Mouse (Mus musculus) bone marrow, adult 2 months (tissue): Measurements from ENCODE around the gene Rnf220. TPM values are rescaled to one million over a fixed set of nuclear protein-coding genes. Genes with fewer than 3 reads are reported as not detected.

Experiments
- H3K27ac ChIP-seq: fragments of 200-500 bp; 2 replicates; pipeline ENCODE4 v1.5.1; 2012; ENCODE audit warnings: low read depth, mild to moderate bottlenecking, control low read depth, inconsistent platforms, low read length; ENCODE audit not compliant: control insufficient read depth, poor library complexity, insufficient read depth
- H3K4me1 ChIP-seq: fragments of 200-500 bp; 2 replicates; pipeline ENCODE4 v1.6.1; 2011; ENCODE audit warnings: low read length; ENCODE audit not compliant: control insufficient read depth, insufficient read depth
- H3K4me3 ChIP-seq: fragments of 200-500 bp; replicated peaks from 2 replicates; pipeline ENCODE3; 2011; ENCODE audit warnings: mild to moderate bottlenecking, low read depth, low read length, control low read depth; ENCODE audit not compliant: control insufficient read depth
- CTCF ChIP-seq: fragments of 200-500 bp; IDR thresholded peaks from 2 replicates; pipeline ENCODE4 v1.5.1; 2011; ENCODE audit warnings: low read length, control low read depth; ENCODE audit not compliant: control insufficient read depth, insufficient read depth
- POLR2A ChIP-seq: fragments of 200-500 bp; IDR thresholded peaks from 2 replicates; pipeline ENCODE4 v1.6.1; 2011; ENCODE audit warnings: low read depth, mild to moderate bottlenecking, control low read depth, low read length, borderline replicate concordance; ENCODE audit not compliant: control insufficient read depth
- WGBS: fragments of 180-500 bp; shearing (Covaris S2); methylation state at CpG from one replicate; pipeline ENCODE4 v1.1.7; 2018; 5-methylcytosine and 5-hydroxymethylcytosine counted together
- polyA plus RNA-seq: library from polyadenylated mRNA; stranded (reverse); fragments of >200 nt; gene quantifications from 2 replicates; pipeline ENCODE4 v1.2.4, GENCODE M21; 2011; ENCODE audit warnings: low replicate concordance; ENCODE audit not compliant: missing spikeins, insufficient read depth, insufficient read length

The Rnf220 gene
- polyA plus RNA-seq, 1 experiment: 49.6 TPM

GRCm38 (mm10) chr4:117224122-117224521 lies 272.7 kb downstream of the Rnf220 start:
- Histone ChIP-seq H3K27ac (no peak overlapping the region), H3K4me1 (no peaks in the 10 kb centered on the region; the same call in none of the 2 replicates), H3K4me3 (no peak overlapping the region)
- no peak for TF ChIP-seq POLR2A
- TF ChIP-seq CTCF: no peak
- 83% methylated on average over 8 of the region's 8 CpGs for WGBS

- 36% methylated on average over 5 of the region's 5 CpGs for WGBS
- Histone ChIP-seq H3K4me3 (no peak overlapping the region), H3K27ac (no peak overlapping the region), H3K4me1 (no peaks in the 10 kb centered on the region; the same call in none of the 2 replicates)
- no peak for TF ChIP-seq CTCF
- no peak for TF ChIP-seq POLR2A
These were observed 273.9 kb downstream of the Rnf220 start for GRCm38 (mm10) chr4:117223001-117223400.

DNA sequence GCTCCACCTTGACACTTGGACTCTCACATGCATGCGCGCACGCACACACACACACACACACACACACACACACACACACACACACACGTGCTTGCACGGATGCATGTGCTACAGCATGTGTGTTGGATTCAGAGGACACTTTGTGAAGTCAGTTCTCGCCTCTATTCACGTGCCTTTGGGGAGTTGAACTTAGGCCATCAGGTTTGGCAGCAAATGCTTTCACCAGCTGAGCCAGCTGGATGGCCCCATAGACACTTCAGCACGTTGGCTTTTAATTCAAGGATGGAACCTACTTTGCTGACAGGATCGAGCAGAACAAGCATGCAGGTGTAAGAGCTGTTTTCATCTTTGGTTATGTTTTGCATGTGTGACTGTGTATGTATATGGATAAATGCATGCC lies 275.0 kb downstream of the Rnf220 start:
- Histone ChIP-seq H3K4me3 (no peak overlapping the region), H3K27ac (no peak overlapping the region), H3K4me1 (no peaks in the 10 kb centered on the region; the same call in none of the 2 replicates)
- 86% methylated on average over 9 of the region's 9 CpGs for whole genome bisulfite sequencing
- TF ChIP-seq POLR2A (no peak), CTCF (no peak)

Other genes with a start within 250 kb of the Rnf220 start
- 1.7 TPM in 1 of 2 replicates, not detected in the other for gene Tmem53, start 245.1 kb downstream of the Rnf220 start, polyA plus RNA-seq
- not detected in 2 replicates for gene Armh1, start 244.9 kb downstream of the Rnf220 start, polyA plus RNA-seq
- 22.4 and 27.5 TPM in 2 replicates for gene Eri3, start 53.3 kb upstream of the Rnf220 start, polyA plus RNA-seq
- 18.0 and 29.7 TPM in 2 replicates for gene Dmap1, start 185.2 kb upstream of the Rnf220 start, polyA plus RNA-seq
- gene Gm12845, start 227.4 kb upstream of the Rnf220 start, polyA plus RNA-seq: not detected in 2 replicates